Mouse (Mus musculus) lung, postnatal 0 days (tissue): ENCODE data around the gene Mylk2.

ENCODE experiments used
- CTCF ChIP-seq: IDR thresholded peaks from 2 replicates; pipeline ENCODE4 v1.5.1; 2016; ENCODE audit warnings: antibody characterized with exemption, mild to moderate bottlenecking
- EP300 ChIP-seq: IDR thresholded peaks from 2 replicates; pipeline ENCODE4 v1.6.1; 2016; ENCODE audit warnings: antibody characterized with exemption, mild to moderate bottlenecking, control low read depth

DNA sequence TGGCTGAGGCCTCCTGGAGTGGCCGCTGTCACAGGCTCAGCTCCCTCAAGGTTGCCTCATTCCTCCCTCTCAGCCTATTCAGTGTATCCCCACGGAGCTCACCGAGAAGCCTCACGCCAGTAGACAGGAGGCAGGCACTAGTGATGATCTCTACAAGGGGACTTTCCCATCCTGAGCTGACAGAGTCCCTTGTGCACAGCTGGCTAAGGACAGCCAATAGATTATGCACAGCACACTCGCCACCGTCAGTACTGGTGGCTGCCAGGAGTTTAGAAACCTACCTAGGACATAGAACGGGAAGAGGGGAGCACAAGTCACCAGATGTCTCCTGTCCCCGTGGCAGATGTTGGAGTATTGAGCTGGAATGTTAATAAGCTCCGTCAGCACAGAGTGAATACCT, 6.5 kb downstream of the Mylk2 start:
- no peak for TF ChIP-seq CTCF
- no peak for TF ChIP-seq EP300
